ENCODE assay signal across 24 mouse cellular contexts in genomic region chr12:111911796-111912195, GRCm38 (mm10). TPM values are rescaled to one million over a fixed set of nuclear protein-coding genes. Genes with fewer than 3 reads are reported as not detected.
A peak's percentile ranks its signal among the peaks of the same experiment; 100 is the strongest.
DNase-seq lines count a peak whose midpoint lies in the region; ATAC-seq and TF ChIP-seq lines count a peak whose summit lies in the region.
"Had no signal": no experiment of that assay in that cellular context is flagged by ENCODE, and none has a peak within 500 bp of the region (broad histone marks: within the 10 kb centered on the region; RNA-seq: fewer than 3 reads in every experiment).

No protein-coding gene starts in this region.

- intact Hi-C loops in gastrocnemius, adult 2 months (cut with DNase I) = no loop called here

- 49% methylated on average over 2 of the region's 2 CpGs for WGBS in small intestine, adult 2 months
- 90% methylated on average over 2 of the region's 2 CpGs for WGBS in forebrain, embryonic 10.5 days

- H3K27ac ChIP-seq in gastrocnemius, adult 2 months = peak overlapping the region; percentile 46
- peak overlapping the region; percentile 90 for H3K27ac ChIP-seq in small intestine, adult 2 months (ENCODE audit: insufficient read depth, low read depth, low read length)
- no peak overlapping the region for H3K27ac ChIP-seq in forebrain, embryonic 10.5 days
- H3K27ac ChIP-seq: heart, embryonic 13.5 days; hindbrain, embryonic 14.5 days; limb, embryonic 13.5 days; midbrain, embryonic 12.5 days; neural tube, embryonic 15.5 days had no signal

- peaks cover 32% of the 10 kb centered on the region; the same call in 1 of the 2 replicates for H3K4me1 ChIP-seq in small intestine, adult 2 months (ENCODE audit: control insufficient read depth, insufficient read depth, insufficient read length, low read length)
- H3K4me1 ChIP-seq in forebrain, embryonic 10.5 days = peaks cover 23% of the 10 kb centered on the region

- no peaks in the 10 kb centered on the region for H3K27me3 ChIP-seq in small intestine, adult 2 months (ENCODE audit: control insufficient read depth, insufficient read depth, low read length)
- H3K27me3 ChIP-seq in forebrain, embryonic 10.5 days (ENCODE audit: poor library complexity, severe bottlenecking) = peaks cover 43% of the 10 kb centered on the region

- DNase-seq in gastrocnemius, adult 2 months = no peak
- no peak for DNase-seq in gastrocnemius, postnatal 4 days (ENCODE audit: low spot score in 2 of 2)
- peak; percentile 67 for DNase-seq in CD4-positive helper T cell, adult 2 months (ENCODE audit: low read depth, low spot score)
- peak; percentile 81 for DNase-seq in induced T-regulatory cell, adult 2 months (ENCODE audit: low read depth)
- no peak for DNase-seq in forebrain, embryonic 10.5 days (ENCODE audit: extremely low spot score, low spot score)
- DNase-seq in gastrocnemius, adult 8-10 months (ENCODE audit: low spot score in 2 of 2) = no peak
- DNase-seq: adrenal gland, adult 8-10 months; cerebellum, adult 18-20 months; cerebellum, postnatal 36 days; gastrocnemius, postnatal 36 days; kidney, adult 2 months; kidney, postnatal 10 days; layer of hippocampus, postnatal 36 days; lung, postnatal 10 days; spleen, adult 18-20 months had no signal

- TF ChIP-seq CTCF in gastrocnemius, adult 2 months (IDR thresholded peaks at IDR 0.05) = no peak
- no peak for TF ChIP-seq CTCF in small intestine, adult 2 months (IDR thresholded peaks at IDR 0.05; ENCODE audit: extremely low read depth, insufficient read length, insufficient replicate concordance, low read depth, low read length)

- ATAC-seq in granulocyte monocyte progenitor cell, adult 5-6 weeks (replicated peaks; ENCODE audit: poor library complexity, severe bottlenecking) = no peak

- H3K4me3 ChIP-seq in gastrocnemius, adult 2 months = no peak overlapping the region
- H3K4me3 ChIP-seq in small intestine, adult 2 months (ENCODE audit: low read depth, low read length) = no peak overlapping the region
- H3K4me3 ChIP-seq in forebrain, embryonic 10.5 days = no peak overlapping the region
- H3K4me3 ChIP-seq: heart, embryonic 13.5 days; limb, embryonic 13.5 days; midbrain, embryonic 12.5 days; myocyte; neural tube, embryonic 15.5 days had no signal

- no peaks in the 10 kb centered on the region for H3K9me3 ChIP-seq in forebrain, embryonic 10.5 days
- H3K9me3 ChIP-seq: heart, embryonic 13.5 days; limb, embryonic 13.5 days; midbrain, embryonic 12.5 days; neural tube, embryonic 15.5 days had no signal

- no peaks in the 10 kb centered on the region for H3K36me3 ChIP-seq in small intestine, adult 2 months (ENCODE audit: control insufficient read depth, insufficient read depth, low read length)
- H3K36me3 ChIP-seq in forebrain, embryonic 10.5 days (replicated peaks) = no peaks in the 10 kb centered on the region
- H3K36me3 ChIP-seq: heart, embryonic 13.5 days; limb, embryonic 13.5 days; midbrain, embryonic 12.5 days; neural tube, embryonic 15.5 days had no signal

- TF ChIP-seq POLR2A in small intestine, adult 2 months (IDR thresholded peaks at IDR 0.05; ENCODE audit: low read depth, low read length) = no peak

RNA-seq across cellular contexts. Expression of gene Ppp1r13b, which starts 3.9 kb away (rescaled TPM):
- total RNA-seq in gastrocnemius, adult 2 months (2021) = 1 to 10 TPM; 6.7 to 7.1 TPM
- total RNA-seq in gastrocnemius, postnatal 4 days (2021) = 10 to 100 TPM; 13.1 to 15.8 TPM
- polyA plus RNA-seq in small intestine, adult 2 months (2012; rRNA removed) = 12.2 and 22.8 TPM in 2 replicates
- 11.2 and 11.4 TPM in 2 replicates for total RNA-seq in granulocyte monocyte progenitor cell, adult 5-6 weeks (2014; fragmentation: Nextera tagmentation)
- total RNA-seq in granulocyte monocyte progenitor cell, adult 5-6 weeks (2017) = 2.9 and 4.7 TPM in 2 replicates
- polyA plus RNA-seq in forebrain, embryonic 10.5 days (2016; fragmentation: Nextera tagmentation; extraction: Ambion mirVana) = 2.9 and 3.1 TPM in 2 replicates
- total RNA-seq in gastrocnemius, adult 8-10 months (2022) = 1 to 10 TPM; 4.1 to 8.0 (median 6.0) TPM

RNA-seq across cellular contexts. Expression of gene Atp5mpl, which starts 55.0 kb away (rescaled TPM):
- total RNA-seq in gastrocnemius, adult 2 months (2021) = 100 to 1,000 TPM; 684 to 874 TPM
- total RNA-seq in gastrocnemius, postnatal 4 days (2021) = 100 to 1,000 TPM; 830 to 852 TPM
- 17.1 and 34.2 TPM in 2 replicates for polyA plus RNA-seq in small intestine, adult 2 months (2012; rRNA removed)
- total RNA-seq in granulocyte monocyte progenitor cell, adult 5-6 weeks (2014; fragmentation: Nextera tagmentation) = 630 and 670 TPM in 2 replicates
- 410 and 442 TPM in 2 replicates for total RNA-seq in granulocyte monocyte progenitor cell, adult 5-6 weeks (2017)
- 565 and 608 TPM in 2 replicates for polyA plus RNA-seq in forebrain, embryonic 10.5 days (2016; fragmentation: Nextera tagmentation; extraction: Ambion mirVana)
- 100 to 1,000 TPM; 712 to 770 (median 740) TPM for total RNA-seq in gastrocnemius, adult 8-10 months (2022)

RNA-seq across cellular contexts. Expression of gene Tdrd9, which starts 59.6 kb away (rescaled TPM):
- under 1 TPM; 0.20 to 0.41 TPM for total RNA-seq in gastrocnemius, adult 2 months (2021)
- total RNA-seq in gastrocnemius, postnatal 4 days (2021) = under 1 TPM; 0.44 to 0.49 TPM
- polyA plus RNA-seq in small intestine, adult 2 months (2012; rRNA removed) = 0.04 and 0.09 TPM in 2 replicates
- total RNA-seq in granulocyte monocyte progenitor cell, adult 5-6 weeks (2014; fragmentation: Nextera tagmentation) = not detected in 2 replicates
- not detected in 2 replicates for total RNA-seq in granulocyte monocyte progenitor cell, adult 5-6 weeks (2017)
- polyA plus RNA-seq in forebrain, embryonic 10.5 days (2016; fragmentation: Nextera tagmentation; extraction: Ambion mirVana) = 1.1 and 1.9 TPM in 2 replicates
- total RNA-seq in gastrocnemius, adult 8-10 months (2022) = under 1 TPM in 3 of 4 experiments, not detected in 1; 0.07 to 0.29 (median 0.16) TPM
- total RNA-seq: gastrocnemius, postnatal 36 days; megakaryocyte progenitor cell, adult 5-6 weeks had no signal
- polyA plus RNA-seq: kidney, adult 2 months had no signal

Comparison
In these comparisons a context has a peak if more than half of its experiments do, and no peak if none do; other contexts are left out.
1. DNase-seq: peak in CD4-positive helper T cell, adult 2 months (single experiment) and induced T-regulatory cell, adult 2 months (single experiment); none in gastrocnemius, adult 2 months (single experiment), gastrocnemius, postnatal 4 days (0 of 2), forebrain, embryonic 10.5 days (single experiment) and gastrocnemius, adult 8-10 months (0 of 2).